Mouse (Mus musculus) Patski (cell line): Measurements from ENCODE around the gene Psmd1. TPM values are rescaled to one million over a fixed set of nuclear protein-coding genes. Genes with fewer than 3 reads are reported as not detected.

ENCODE experiments used
- ATAC-seq: fragments of 100-300 bp; one replicate; pipeline ENCODE4 v1.8.0; 2021
- CTCF ChIA-PET: fragments of 350-600 bp; sonication (Branson Sonifier 250); formaldehyde crosslinking; loops from one replicate; lab custom pipeline; 2022; ENCODE audit warnings: inconsistent platforms; lab: Charles Lee
- POLR2A ChIA-PET: fragments of 350-600 bp; sonication (Branson Sonifier 250); formaldehyde crosslinking; loops from one replicate; lab custom pipeline; 2022; ENCODE audit warnings: antibody characterized with exemption, inconsistent platforms; lab: Charles Lee
- DNase-seq: peaks from one replicate; pipeline ENCODE4 v3.0.0-alpha.2; 2011; ENCODE audit warnings: low read depth, low spot score
- H3K27me3 ChIP-seq: fragments of 371-371 bp; one replicate; pipeline ENCODE4 v1.5.1; 2021
- CTCF ChIP-seq: fragments of 100-300 bp; IDR thresholded peaks from one replicate; pipeline ENCODE4 v1.5.1; 2021
- in situ Hi-C: fragments of 300-500 bp; cut with MboI; formaldehyde crosslinking; loops from 3 replicates; pipeline ENCODE4 v1.11.1; 2018; ENCODE audit warnings: low pct_unique_long_range_greater_than_20kb, mixed read lengths
- polyA plus RNA-seq: library from polyadenylated mRNA; unstranded; gene quantifications from one replicate; pipeline ENCODE4 v1.2.3, GENCODE M21; 2021

The Psmd1 gene
- polyA plus RNA-seq, 1 experiment from 2014 or later = 165 TPM

DNA sequence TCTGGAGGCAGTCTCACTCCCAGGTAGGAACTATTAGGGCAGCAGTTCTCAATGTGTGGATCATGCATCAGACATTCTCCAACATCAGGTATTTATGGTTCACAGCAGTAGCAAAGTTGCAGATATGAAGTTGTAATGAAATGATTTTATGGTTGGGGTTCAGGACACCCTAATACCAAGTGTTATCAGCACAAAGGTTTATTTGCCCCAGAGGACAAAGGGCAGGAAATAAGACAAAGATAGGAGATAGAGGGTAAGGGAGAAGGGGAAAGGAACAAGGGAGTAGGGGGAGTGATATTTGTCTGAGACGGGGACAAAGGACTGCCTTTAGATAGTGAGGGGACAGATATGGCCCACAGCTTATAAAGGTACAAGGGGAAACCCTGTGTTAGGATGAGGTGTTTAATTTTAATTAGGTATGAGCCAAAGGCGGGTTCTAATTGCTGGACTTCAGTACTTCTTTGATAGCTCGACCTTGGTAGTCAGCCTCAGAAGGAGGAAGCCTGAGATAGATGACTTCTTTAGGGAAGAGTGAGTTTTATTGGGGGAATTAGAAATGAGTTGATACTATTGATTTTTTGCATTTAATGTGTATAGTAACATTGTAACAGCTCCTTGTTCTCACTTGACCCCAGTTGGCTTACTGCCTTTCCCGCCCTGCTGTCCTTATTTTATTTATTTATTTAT is 119.5 kb downstream of the Psmd1 start:
- in situ Hi-C loops = no loop called here
- H3K27me3 ChIP-seq = no peaks in the 10 kb centered on the region
- DNase-seq = no peak
- ChIA-PET POLR2A (no interaction called here), CTCF (interaction anchor here (0.8 kb wide), 1 partner anchor 28 kb away, joined by 3 read pairs; no protein-coding TSS in a partner anchor)
- no peak for TF ChIP-seq CTCF
- ATAC-seq = no peak

DNA sequence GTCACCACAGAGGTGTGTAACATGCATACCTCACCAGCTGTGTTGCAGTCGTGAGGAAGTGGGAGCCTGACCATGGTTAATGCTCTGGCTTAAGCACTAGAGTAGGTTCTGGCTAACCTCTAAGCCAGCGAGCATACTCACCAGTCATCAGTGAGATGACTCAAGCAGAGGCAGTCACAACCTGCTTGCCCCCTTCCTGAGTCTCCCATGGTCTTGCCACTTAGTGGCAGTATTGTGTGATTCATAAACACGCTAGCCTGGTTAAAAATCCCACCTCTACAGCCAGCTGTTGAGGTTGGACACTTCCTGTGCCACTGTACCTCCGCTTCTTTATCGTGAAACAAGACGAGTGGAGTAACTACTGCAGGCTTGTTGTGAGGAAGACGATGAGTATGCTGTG is 122.6 kb downstream of the Psmd1 start:
- ChIA-PET POLR2A (no interaction called here), CTCF (no interaction called here)
- peak; percentile 44 for DNase-seq
- no peaks in the 10 kb centered on the region for H3K27me3 ChIP-seq
- TF ChIP-seq CTCF = no peak
- no peak for ATAC-seq
- in situ Hi-C loops = no loop called here

DNA sequence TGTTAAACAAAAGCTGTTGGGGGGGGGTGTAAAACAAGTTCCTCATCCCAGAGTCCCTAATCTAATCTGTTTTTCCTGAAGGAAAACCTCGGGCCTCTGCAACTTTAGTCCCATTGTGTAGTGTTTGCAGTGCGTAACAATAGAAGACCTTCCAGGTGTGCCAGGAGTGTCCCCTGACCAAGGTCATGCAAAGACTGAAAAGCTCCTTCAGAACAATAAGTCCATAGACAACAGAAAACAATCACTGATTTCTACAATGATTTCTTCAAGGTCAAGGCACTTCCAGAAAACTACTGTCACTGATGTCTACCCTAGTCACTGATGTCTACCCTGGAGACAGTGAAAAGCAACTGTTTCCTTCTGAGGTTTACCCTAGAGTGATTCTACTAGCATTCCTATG is 123.7 kb downstream of the Psmd1 start:
- POLR2A ChIA-PET = no interaction called here

DNA sequence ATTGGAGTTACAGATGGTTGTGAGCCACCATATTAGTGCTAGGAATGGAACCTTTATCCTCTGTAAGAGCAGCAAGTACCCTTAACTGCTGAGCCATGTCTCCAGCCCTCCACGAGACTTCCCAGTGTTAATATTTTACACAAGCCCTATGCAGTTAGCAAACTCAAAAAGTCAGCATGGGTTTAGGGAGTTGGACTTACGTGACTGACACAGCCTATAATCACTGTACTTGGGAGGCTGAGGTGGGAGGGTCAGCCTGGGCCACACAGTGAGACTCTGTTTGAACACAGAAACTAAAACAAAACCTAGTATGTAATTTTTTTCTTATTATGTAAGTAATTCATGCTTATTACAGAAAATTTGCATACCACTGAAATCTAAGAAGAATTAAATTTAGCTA is 124.1 kb downstream of the Psmd1 start:
- DNase-seq (no peak), ATAC-seq (no peak)
- H3K27me3 ChIP-seq = no peaks in the 10 kb centered on the region
- ChIA-PET POLR2A (no interaction called here), CTCF (interaction anchor here (1.3 kb wide), 1 partner anchor 153 kb away, joined by 4 read pairs; no protein-coding TSS in a partner anchor)
- in situ Hi-C loops = no loop called here
- no peak for TF ChIP-seq CTCF

More for the DNA sequence above, 123.7 kb downstream of the Psmd1 start:
- in situ Hi-C loops = no loop called here
- TF ChIP-seq CTCF = no peak
- ATAC-seq (no peak), DNase-seq (no peak)
- CTCF ChIA-PET = interaction anchor here (1.3 kb wide), 1 partner anchor 153 kb away, joined by 4 read pairs; no protein-coding TSS in a partner anchor
- no peaks in the 10 kb centered on the region for H3K27me3 ChIP-seq

Other genes starting within 250 kb of the Psmd1 start
- 229 TPM for gene Itm2c, start 170.1 kb upstream of the Psmd1 start, polyA plus RNA-seq
- gene 4933407L21Rik, start 135.9 kb upstream of the Psmd1 start, polyA plus RNA-seq = 0.09 TPM
- not detected for gene Gpr55, start 103.4 kb upstream of the Psmd1 start, polyA plus RNA-seq
- gene Spata3, start 47.6 kb upstream of the Psmd1 start, polyA plus RNA-seq = not detected
- not detected for gene 2810459M11Rik, start 18.5 kb upstream of the Psmd1 start, polyA plus RNA-seq
- 0.09 TPM for gene Htr2b, start 47.6 kb downstream of the Psmd1 start, polyA plus RNA-seq
- gene Gm21972, start 69.2 kb downstream of the Psmd1 start, polyA plus RNA-seq = 18.1 TPM
- gene Armc9, start 90.4 kb downstream of the Psmd1 start, polyA plus RNA-seq = 34.2 TPM
- 0.14 TPM for gene B3gnt7, start 238.4 kb downstream of the Psmd1 start, polyA plus RNA-seq